Mouse (Mus musculus): ENCODE measurements around the gene Ctnnd2.

Gene Ctnnd2

DNA sequence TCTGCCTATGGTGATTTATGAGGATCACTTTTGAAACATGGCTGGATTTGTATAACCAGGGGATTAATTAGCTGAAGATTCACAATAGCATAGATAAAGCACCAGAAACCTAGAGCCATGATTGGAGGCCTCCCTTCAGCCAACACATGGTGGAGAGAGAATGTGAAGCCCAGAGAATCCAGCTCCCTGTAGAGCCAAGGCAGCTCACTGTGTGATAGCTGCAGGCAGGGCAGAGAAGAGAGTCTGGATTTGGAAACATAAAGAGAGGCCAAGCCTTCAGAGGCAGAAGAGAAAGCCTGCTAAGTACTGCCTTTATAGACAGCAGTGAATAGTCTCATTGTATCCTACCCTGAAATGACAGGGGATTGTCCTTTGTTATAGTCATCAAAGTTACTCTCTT is 340.7 kb downstream of the Ctnnd2 start:
- peak; percentile 6 for DNase-seq (ENCODE audit: extremely low spot score)

DNA sequence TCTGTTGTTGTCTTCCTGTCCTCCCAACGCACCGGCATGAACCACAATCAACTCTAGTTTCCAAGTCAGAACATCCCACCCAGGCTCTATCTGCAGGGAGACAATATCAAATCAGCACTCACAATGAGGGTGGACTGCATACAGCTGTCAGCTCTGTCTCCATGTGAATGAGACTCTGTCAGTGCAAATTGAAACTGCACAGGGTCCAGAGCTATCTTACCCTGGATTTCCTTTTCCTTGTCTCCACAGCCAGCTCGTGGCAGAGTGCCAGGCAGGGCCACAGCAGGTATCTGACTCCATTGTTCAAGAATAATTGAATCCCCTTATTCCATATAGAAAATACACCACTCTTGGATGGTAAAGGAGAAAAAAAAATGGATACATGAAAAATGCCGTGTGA is 343.0 kb downstream of the Ctnnd2 start:
- DNase-seq (ENCODE audit: extremely low spot score): no peak

- DNase-seq (ENCODE audit: extremely low spot score): no peak
Observed at GRCm38 (mm10) chr15:30541459-30541858, 369.1 kb downstream of the Ctnnd2 start.

DNA sequence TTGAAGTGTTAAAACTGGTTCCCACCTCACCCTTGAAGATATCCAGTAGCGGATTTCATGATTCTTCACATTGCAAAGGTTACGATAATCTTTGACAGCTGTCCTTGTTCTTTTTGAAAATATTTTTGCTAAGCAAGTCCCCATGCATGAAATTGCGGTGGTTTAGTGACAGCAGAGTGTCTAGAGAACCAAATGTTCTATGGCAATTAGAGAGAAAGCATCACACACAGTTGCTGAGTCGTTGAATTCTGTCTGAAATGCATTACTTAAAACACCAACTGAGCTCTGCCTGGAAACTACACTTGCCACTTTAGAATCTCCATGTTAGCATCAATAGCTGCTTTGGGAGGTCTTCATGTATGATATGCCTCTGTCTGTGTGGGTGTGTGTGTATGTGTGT is 375.9 kb downstream of the Ctnnd2 start:
- DNase-seq (ENCODE audit: extremely low spot score): no peak

GRCm38 (mm10) chr15:30550956-30551355 is 378.6 kb downstream of the Ctnnd2 start:
- DNase-seq (ENCODE audit: extremely low spot score): no peak

GRCm38 (mm10) chr15:30553910-30554406 is 381.6 kb downstream of the Ctnnd2 start:
- no peak for DNase-seq (ENCODE audit: extremely low spot score)

GRCm38 (mm10) chr15:30555787-30556186 is 383.4 kb downstream of the Ctnnd2 start:
- no peak for DNase-seq (ENCODE audit: extremely low spot score)

GRCm38 (mm10) chr15:30562375-30562774 is 390.0 kb downstream of the Ctnnd2 start:
- DNase-seq (ENCODE audit: extremely low spot score): no peak

- no peak for DNase-seq (ENCODE audit: extremely low spot score)
Observed at GRCm38 (mm10) chr15:30564594-30564993, 392.2 kb downstream of the Ctnnd2 start.

GRCm38 (mm10) chr15:30570254-30570800 is 397.9 kb downstream of the Ctnnd2 start:
- no peak for DNase-seq (ENCODE audit: extremely low spot score)

DNA sequence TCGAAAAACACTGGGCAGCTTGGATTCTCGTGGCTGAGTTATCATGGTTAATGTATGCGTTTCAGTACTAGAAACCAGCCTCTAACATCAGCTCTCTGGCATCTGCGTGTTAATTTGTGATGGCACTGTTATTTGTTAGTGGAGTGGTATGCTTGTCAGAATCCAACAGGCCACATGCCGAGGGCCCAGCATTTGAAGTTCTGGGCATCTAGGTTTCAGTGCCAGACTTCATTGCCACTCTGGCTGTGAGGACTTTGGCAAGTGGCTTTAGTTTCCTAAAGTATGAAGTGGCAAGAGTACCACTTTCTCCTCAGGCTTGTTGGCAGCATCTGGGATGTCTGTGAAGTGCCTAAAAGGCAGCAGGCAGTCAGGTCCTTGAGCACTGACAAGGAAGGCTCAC is 415.1 kb downstream of the Ctnnd2 start:
- DNase-seq (ENCODE audit: extremely low spot score): no peak

DNA sequence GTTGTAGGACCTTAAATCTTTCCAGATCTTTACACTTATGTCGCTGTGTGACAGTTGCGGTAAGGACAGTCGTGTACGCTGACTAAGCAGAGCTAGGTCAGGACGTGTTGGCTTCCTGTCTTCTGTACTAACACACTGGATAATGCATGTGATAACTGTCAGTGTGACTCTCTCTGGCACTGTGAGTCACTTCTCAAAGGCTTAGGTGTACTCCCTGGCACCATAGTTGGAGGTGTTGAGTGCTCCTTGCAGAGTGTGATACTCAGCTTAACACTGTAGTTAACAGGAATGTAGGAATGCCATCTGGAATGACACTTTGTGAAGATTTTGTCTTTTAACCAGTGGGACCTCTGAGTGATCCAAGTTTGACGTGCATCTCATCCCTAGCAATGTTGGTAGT is 418.5 kb downstream of the Ctnnd2 start:
- DNase-seq (ENCODE audit: extremely low spot score): no peak

DNA sequence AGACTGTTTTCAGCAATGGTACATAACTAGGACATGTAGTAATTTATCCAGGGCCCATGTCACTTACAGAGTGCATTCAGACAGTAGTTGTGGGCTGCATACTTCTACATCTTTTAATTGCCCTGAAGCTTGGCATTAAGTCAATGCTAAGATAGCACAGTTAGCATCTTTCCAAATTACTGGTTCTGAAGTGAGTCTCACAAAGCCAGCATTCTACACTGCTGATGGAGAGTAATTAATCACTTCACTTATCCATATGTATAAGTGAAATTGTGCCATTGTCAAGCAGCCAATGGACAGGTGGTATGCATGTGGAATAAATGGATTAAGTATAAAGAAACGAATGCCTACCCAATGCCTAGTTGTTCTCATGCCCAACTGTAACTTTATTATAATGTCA is 423.1 kb downstream of the Ctnnd2 start:
- DNase-seq (ENCODE audit: extremely low spot score): no peak

- DNase-seq (ENCODE audit: extremely low spot score): no peak
Observed at GRCm38 (mm10) chr15:30610613-30611012, 438.2 kb downstream of the Ctnnd2 start.

DNA sequence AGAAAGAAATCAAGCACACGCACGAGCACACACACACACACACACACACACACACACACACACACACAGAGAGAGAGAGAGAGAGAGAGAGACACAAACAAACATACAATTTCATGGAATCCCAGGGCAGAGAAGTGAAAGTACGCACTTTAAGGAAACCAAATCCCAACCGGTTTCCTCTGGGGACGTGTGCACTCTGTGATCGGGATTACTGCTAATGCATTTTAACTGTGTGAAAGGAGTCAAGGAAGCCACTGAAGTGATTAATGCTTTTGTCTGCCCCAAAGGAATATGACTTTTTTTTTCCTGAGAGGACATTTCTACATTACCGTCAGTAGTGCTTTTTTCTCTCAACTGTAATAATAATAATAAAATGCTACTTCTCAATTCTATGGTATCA is 443.1 kb downstream of the Ctnnd2 start:
- no peak for DNase-seq (ENCODE audit: extremely low spot score)

- no peak for DNase-seq (ENCODE audit: extremely low spot score)
Observed at GRCm38 (mm10) chr15:30616861-30617260, 444.5 kb downstream of the Ctnnd2 start.

GRCm38 (mm10) chr15:30617932-30618331 is 445.5 kb downstream of the Ctnnd2 start:
- DNase-seq (ENCODE audit: extremely low spot score): no peak

GRCm38 (mm10) chr15:30628524-30628923 is 456.1 kb downstream of the Ctnnd2 start:
- no peak for DNase-seq (ENCODE audit: extremely low spot score)

DNA sequence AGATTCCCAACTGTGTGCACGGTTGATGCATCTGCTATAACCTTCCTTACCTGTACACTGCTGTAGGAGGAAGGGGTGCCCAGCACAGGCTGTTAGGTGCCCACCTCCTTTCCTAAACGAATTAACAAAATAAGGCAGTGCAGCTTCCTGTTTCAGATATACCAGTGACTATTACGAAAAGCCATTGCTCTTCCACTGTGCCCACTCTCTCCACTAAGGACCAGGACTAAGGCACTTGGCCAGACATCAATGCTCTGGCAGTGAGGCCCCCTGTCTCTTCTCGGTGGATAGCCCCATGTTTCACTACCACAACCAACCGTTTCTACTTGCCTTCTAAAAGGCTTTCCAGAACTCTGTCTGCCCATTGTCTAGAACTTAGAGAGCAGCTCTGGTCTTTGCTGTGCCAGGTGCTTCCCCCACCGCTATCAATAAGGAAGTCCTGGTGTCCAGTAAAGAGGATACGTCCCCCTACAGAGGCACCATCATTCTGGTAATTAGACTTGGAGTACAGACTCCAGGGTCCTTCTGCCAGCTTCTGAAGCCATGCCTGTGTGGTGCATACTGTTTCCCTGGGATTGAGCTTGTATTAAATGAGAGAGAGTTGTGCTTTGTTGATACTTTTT is 459.8 kb downstream of the Ctnnd2 start:
- no peak for DNase-seq (ENCODE audit: extremely low spot score)

GRCm38 (mm10) chr15:30633917-30634316 is 461.5 kb downstream of the Ctnnd2 start:
- no peak for DNase-seq (ENCODE audit: extremely low spot score)

DNA sequence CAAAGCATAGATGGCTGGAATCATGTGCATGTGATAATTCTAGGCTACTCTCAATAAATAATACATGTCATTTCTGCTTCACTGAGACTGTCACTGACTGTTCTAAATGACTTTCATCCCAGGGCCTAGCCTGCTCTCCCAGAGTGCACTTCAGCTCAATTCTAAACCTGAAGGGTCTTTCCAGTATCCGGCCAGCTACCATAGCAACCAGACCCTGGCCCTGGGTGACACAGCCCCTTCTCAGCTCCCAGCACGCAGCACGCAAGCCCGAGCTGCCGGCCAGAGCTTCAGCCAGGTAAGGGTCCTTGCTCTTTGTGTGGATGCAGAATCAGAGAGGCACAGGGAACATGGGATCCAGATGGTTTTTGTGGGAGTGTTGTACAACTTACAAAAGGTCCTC is 462.1 kb downstream of the Ctnnd2 start:
- DNase-seq (ENCODE audit: extremely low spot score): no peak

DNA sequence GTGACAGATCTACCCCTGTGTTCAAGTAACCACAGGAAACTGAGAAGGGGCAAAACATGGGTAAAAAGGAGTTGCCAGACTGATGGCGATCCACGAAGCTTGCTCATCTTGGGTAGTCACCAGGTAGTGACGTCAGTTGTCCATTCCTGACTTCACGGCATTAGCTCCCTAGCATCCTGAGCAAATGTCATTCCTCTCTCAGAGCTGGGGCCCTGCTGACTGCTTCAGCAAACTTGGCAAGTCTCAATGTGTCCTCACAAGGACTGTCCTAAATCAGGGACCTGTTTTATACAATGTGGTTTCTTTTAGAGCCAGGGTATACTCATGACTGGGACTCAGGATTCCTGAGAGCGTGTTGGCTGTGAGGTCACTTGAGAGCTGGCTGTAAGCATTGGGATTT is 468.3 kb downstream of the Ctnnd2 start:
- DNase-seq (ENCODE audit: extremely low spot score): no peak

DNA sequence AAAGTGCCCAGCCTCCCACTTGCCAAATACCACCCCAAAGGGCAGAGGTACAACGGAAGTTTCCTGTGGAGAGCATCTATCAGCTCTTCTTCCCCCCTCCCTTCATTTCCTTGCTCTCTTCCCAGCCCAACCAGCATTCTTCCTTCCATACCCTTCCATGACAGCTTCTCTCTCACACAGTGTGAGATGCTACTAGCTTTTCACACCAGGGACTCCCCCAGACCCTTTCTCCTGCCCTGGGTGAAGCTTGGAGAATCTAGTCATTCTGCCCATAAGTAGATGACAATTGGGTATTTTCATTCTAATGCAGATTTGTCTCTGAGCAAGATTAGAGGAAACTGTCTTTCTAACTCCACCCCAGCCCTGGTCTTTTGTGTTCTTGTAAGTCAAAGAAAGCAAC is 473.3 kb downstream of the Ctnnd2 start:
- DNase-seq (ENCODE audit: extremely low spot score): no peak

Data from embryo, embryonic 9.5 days (tissue).